Mouse (Mus musculus) heart, postnatal 4 days (tissue): ENCODE measurements at regions not wholly inside any gene's neighbourhood (a gene's known extent, or its start where the extent isn't known, plus 50 kb on each side); places are given as distances from the start of the nearest gene placed in this dataset.

Source experiments
- DNase-seq: peaks from one replicate; pipeline ENCODE4 v3.0.0; 2021

GRCm38 (mm10) chr9:82728652-82729051 is 100.7 kb upstream of the Irak1bp1 start:
- DNase-seq, result no peak

GRCm38 (mm10) chr9:82729646-82730045 is 99.7 kb upstream of the Irak1bp1 start:
- DNase-seq, result no peak

DNA sequence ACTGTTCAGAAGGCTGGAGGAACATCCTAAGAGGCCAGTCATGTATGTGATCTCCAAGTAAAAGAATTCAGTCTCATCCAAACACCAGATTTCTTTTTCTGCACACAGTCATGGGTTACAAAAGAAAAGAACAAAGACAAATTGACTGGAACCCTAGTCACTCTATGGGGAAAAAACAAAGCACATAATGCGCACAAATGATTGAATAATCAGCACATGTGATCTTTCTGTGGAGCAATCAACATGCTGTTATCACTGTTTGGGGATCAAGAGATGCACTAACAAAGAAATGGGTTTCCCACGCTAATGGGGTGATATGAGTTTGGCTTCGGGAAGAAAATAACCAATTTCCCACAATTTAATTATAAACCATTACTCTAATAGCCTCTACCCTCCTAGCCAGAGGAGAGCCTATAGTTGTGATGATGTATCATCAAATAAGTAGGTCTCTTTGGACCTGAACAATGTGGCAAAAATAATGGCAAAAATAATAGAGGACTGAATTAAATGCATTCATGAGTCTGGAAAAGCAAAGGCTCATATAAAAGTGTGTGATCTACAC is 96.2 kb upstream of the Irak1bp1 start:
- no peak for DNase-seq

- DNase-seq, result no peak
Measured at GRCm38 (mm10) chr9:82734959-82735358, 94.4 kb upstream of the Irak1bp1 start.

- no peak for DNase-seq
Measured at GRCm38 (mm10) chr9:82759979-82760378, 69.4 kb upstream of the Irak1bp1 start.

- DNase-seq, result no peak
Measured at GRCm38 (mm10) chr9:82760682-82761468, 68.5 kb upstream of the Irak1bp1 start.

GRCm38 (mm10) chr9:82763651-82764050 is 65.7 kb upstream of the Irak1bp1 start:
- no peak for DNase-seq
